Mouse (Mus musculus) neural tube, embryonic 15.5 days (tissue): ENCODE measurements at regions not wholly inside any gene's neighbourhood (a gene's known extent, or its start where the extent isn't known, plus 50 kb on each side); places are given as distances from the start of the nearest gene placed in this dataset.

Experiments used
- ATAC-seq: fragments of 200-750 bp; cut with Nextera tagmentation; 2 replicates; pipeline ENCODE4 v1.8.0; 2017; ENCODE audit warnings: mild to moderate bottlenecking, moderate TSS enrichment, moderate library complexity; ENCODE audit not compliant: low FRiP score
- H3K27ac ChIP-seq: fragments of 300-500 bp; sonication (generic); replicated peaks from 2 replicates; pipeline ENCODE4 v1.5.1; 2015; ENCODE audit warnings: mild to moderate bottlenecking, inconsistent platforms
- H3K27me3 ChIP-seq: fragments of 300-500 bp; sonication (generic); replicated peaks from 2 replicates; pipeline ENCODE4 v1.6.1; 2015; ENCODE audit warnings: inconsistent platforms
- H3K36me3 ChIP-seq: fragments of 300-500 bp; sonication (generic); 2 replicates; pipeline ENCODE4 v1.6.1; 2015; ENCODE audit warnings: inconsistent platforms
- H3K4me1 ChIP-seq: fragments of 300-500 bp; sonication (generic); 2 replicates; pipeline ENCODE4 v1.6.1; 2015; ENCODE audit warnings: inconsistent platforms
- H3K4me2 ChIP-seq: fragments of 300-500 bp; sonication (generic); 2 replicates; pipeline ENCODE4 v1.6.1; 2015; ENCODE audit warnings: inconsistent platforms, mild to moderate bottlenecking, moderate library complexity
- H3K4me3 ChIP-seq: fragments of 300-500 bp; sonication (generic); replicated peaks from 2 replicates; pipeline ENCODE4 v1.5.1; 2015; ENCODE audit warnings: mild to moderate bottlenecking, inconsistent platforms
- H3K9ac ChIP-seq: fragments of 300-500 bp; sonication (generic); replicated peaks from 2 replicates; pipeline ENCODE4 v1.6.1; 2015; ENCODE audit warnings: mild to moderate bottlenecking, inconsistent platforms
- H3K9me3 ChIP-seq: fragments of 300-500 bp; sonication (generic); replicated peaks from 2 replicates; pipeline ENCODE4 v1.6.1; 2016; ENCODE audit warnings: inconsistent platforms
- WGBS: fragments of 180-500 bp; shearing (Covaris S2); methylation state at CpG from one replicate; pipeline ENCODE4 v1.1.7; 2015; ENCODE audit warnings: mixed read lengths; 5-methylcytosine and 5-hydroxymethylcytosine counted together

GRCm38 (mm10) chr3:154513566-154513965, 82.9 kb upstream of the Cryz start:
- Histone ChIP-seq H3K27ac (no peak overlapping the region), H3K9me3 (no peaks in the 10 kb centered on the region), H3K9ac (no peak overlapping the region), H3K27me3 (no peaks in the 10 kb centered on the region), H3K4me2 (no peak overlapping the region), H3K36me3 (no peaks in the 10 kb centered on the region), H3K4me3 (no peak overlapping the region), H3K4me1 (no peaks in the 10 kb centered on the region)
- WGBS: 68% methylated on average over 4 of the region's 4 CpGs
- no peak for ATAC-seq

DNA sequence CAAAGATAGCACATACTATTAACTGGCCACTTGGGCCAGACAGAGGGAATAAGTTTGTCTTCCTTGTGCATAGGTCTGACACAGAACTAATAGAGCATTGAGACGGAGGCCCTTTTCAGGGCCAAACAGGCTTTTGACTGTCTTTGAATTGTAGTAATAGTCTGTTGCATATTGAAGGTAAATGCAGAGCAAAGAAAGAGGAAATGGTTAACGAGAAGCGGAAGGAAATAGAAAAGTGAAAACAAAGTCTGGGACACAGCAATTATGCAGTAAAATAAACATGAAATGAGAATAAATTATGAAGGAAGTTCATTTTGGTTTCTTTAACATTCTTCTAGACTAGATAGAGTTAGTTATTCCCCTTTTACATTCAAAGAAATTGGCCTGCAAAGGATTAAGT, 86.4 kb upstream of the Cryz start:
- Histone ChIP-seq H3K4me1 (no peaks in the 10 kb centered on the region), H3K27ac (no peak overlapping the region), H3K4me3 (no peak overlapping the region), H3K9me3 (no peaks in the 10 kb centered on the region), H3K9ac (no peak overlapping the region), H3K36me3 (no peaks in the 10 kb centered on the region), H3K4me2 (no peak overlapping the region), H3K27me3 (no peaks in the 10 kb centered on the region)
- 80% methylated on average over 3 of the region's 3 CpGs for WGBS
- ATAC-seq: no peak

- H3K36me3 ChIP-seq: no peaks in the 10 kb centered on the region
- no peak overlapping the region for H3K27ac ChIP-seq
- no peak overlapping the region for H3K9ac ChIP-seq
- H3K4me3 ChIP-seq: no peak overlapping the region
- WGBS: 80% methylated on average over 6 of the region's 6 CpGs
- no peaks in the 10 kb centered on the region for H3K27me3 ChIP-seq
- H3K4me1 ChIP-seq: no peaks in the 10 kb centered on the region
- H3K9me3 ChIP-seq: no peaks in the 10 kb centered on the region
- ATAC-seq: no peak
- H3K4me2 ChIP-seq: no peak overlapping the region
Measured at GRCm38 (mm10) chr3:154509394-154509793, 87.1 kb upstream of the Cryz start.

DNA sequence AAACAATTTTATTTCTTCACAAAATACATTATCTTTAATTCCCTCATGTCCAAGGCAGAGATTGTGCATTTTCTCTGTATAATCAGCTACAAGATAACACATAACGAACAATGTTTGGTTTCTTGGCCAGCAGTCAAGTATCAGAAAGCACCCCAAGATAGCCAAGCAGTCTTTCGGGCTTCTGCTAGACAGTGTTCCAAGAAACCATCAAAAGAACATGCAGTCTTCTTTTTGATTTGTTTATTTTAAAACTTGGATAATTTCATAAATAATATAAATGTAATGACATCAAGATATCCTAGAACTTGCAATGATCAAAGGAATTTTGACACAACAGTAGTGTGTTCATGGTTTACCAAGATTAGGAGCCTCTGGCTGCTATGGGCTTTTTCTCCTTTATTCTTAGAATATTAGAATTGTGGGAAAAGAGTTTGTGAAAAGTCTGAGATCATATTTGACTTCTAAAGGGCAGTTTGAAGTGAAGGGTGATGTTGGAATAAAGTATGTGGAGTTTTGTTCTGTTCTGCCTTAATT, 103.1 kb upstream of the Cryz start:
- Histone ChIP-seq H3K36me3 (no peaks in the 10 kb centered on the region), H3K9me3 (no peaks in the 10 kb centered on the region), H3K4me1 (no peaks in the 10 kb centered on the region), H3K9ac (no peak overlapping the region), H3K4me3 (no peak overlapping the region), H3K4me2 (no peak overlapping the region), H3K27ac (no peak overlapping the region), H3K27me3 (no peaks in the 10 kb centered on the region)
- WGBS: 85% methylated on average over 2 of the region's 2 CpGs
- ATAC-seq: no peak

DNA sequence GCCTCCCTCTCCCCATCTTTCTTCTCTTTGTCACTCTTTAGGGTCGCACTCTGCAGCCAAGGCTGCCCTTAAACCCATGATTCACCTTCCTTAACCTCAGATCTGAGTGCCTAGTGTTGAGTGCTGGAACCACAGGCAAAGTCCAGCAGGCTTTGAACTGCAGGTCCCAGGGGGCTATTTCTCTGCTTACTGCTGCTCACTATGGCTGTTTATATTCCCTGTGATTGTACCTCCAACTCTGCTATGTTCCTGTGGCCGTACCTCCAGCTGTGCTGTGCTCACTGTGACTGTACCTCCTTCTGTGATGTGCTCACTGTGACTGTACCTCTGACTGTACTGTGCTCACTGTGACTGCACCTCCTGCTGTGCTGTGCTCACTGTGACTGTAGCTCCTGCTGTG, 124.1 kb upstream of the Cryz start:
- no peaks in the 10 kb centered on the region for H3K36me3 ChIP-seq
- H3K27me3 ChIP-seq: no peaks in the 10 kb centered on the region
- 66% methylated on average over 2 of the region's 2 CpGs for WGBS
- no peak overlapping the region for H3K4me2 ChIP-seq
- H3K9me3 ChIP-seq: no peaks in the 10 kb centered on the region
- peaks cover 5% of the 10 kb centered on the region; the same call in 1 of the 2 replicates for H3K4me1 ChIP-seq
- H3K9ac ChIP-seq: no peak overlapping the region
- H3K27ac ChIP-seq: no peak overlapping the region
- ATAC-seq: no peak
- no peak overlapping the region for H3K4me3 ChIP-seq

GRCm38 (mm10) chr3:154467581-154468374, 128.7 kb upstream of the Cryz start:
- Histone ChIP-seq H3K36me3 (no peaks in the 10 kb centered on the region), H3K4me3 (no peak overlapping the region), H3K9me3 (no peaks in the 10 kb centered on the region), H3K27me3 (no peaks in the 10 kb centered on the region), H3K9ac (no peak overlapping the region), H3K27ac (no peak overlapping the region), H3K4me1 (peaks cover 6% of the 10 kb centered on the region; the same call in 1 of the 2 replicates), H3K4me2 (peak overlapping the region; percentile 27; the same call in 1 of the 2 replicates)
- no peak for ATAC-seq
- 12% methylated on average over 13 of the region's 13 CpGs for WGBS

GRCm38 (mm10) chr3:154458208-154458607, 127.7 kb upstream of the Lhx8 start:
- H3K27ac ChIP-seq: no peak overlapping the region
- no peaks in the 10 kb centered on the region for H3K36me3 ChIP-seq
- no peak overlapping the region for H3K4me2 ChIP-seq
- no peak overlapping the region for H3K4me3 ChIP-seq
- 80% methylated on average over 9 of the region's 9 CpGs for WGBS
- H3K4me1 ChIP-seq: no peaks in the 10 kb centered on the region
- no peaks in the 10 kb centered on the region for H3K9me3 ChIP-seq
- H3K27me3 ChIP-seq: no peaks in the 10 kb centered on the region
- ATAC-seq: no peak
- H3K9ac ChIP-seq: no peak overlapping the region

DNA sequence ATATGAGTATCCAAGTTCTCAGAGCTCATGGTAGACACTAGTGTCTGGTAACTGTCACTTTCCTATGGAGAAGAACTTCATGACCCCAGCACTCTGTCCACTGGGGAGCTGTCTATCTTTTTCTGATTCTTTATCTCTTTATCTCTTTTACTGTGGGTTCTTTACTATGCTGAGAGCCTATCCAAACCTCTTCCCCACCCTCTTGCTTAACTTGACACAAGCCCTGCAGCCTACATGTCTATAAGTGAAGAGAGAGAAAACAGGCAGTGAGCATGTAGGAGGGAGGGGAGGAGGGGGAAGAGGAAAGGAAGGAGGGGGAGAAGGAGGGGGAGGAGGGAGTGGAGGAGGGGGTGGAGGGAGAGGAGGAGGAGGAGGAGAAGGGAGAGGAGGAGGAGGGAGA, 122.6 kb upstream of the Lhx8 start:
- Histone ChIP-seq H3K4me2 (no peak overlapping the region), H3K9me3 (no peaks in the 10 kb centered on the region; the same call in 1 of the 2 replicates), H3K4me1 (no peaks in the 10 kb centered on the region), H3K9ac (no peak overlapping the region), H3K27ac (no peak overlapping the region), H3K4me3 (no peak overlapping the region), H3K27me3 (no peaks in the 10 kb centered on the region), H3K36me3 (no peaks in the 10 kb centered on the region)
- no peak for ATAC-seq

DNA sequence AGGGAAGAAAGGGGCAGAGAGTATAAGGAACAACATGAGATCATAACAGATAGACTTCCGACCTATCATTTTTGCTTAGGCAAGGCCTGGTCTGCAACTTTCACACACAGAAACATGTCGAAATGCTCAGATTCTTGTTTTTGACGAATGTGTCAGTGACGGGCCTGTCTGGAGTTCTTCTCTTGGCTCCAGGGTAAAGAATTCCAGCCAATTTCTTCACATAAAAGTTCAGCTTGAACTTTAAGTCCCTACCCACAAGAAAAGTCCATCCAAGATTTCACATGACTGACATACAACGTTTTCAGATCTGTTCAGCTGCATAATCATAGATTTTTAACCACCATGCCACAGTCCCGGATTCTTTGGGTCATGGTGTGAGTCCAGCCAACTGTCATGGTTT, 122.1 kb upstream of the Lhx8 start:
- ATAC-seq: no peak
- no peak overlapping the region for H3K4me2 ChIP-seq
- no peaks in the 10 kb centered on the region for H3K36me3 ChIP-seq
- H3K27ac ChIP-seq: no peak overlapping the region
- no peaks in the 10 kb centered on the region for H3K27me3 ChIP-seq
- no peaks in the 10 kb centered on the region; the same call in 1 of the 2 replicates for H3K9me3 ChIP-seq
- WGBS: 87% methylated on average over 6 of the region's 6 CpGs
- no peaks in the 10 kb centered on the region for H3K4me1 ChIP-seq
- H3K9ac ChIP-seq: no peak overlapping the region
- no peak overlapping the region for H3K4me3 ChIP-seq

- Histone ChIP-seq H3K27me3 (no peaks in the 10 kb centered on the region), H3K9me3 (no peaks in the 10 kb centered on the region; the same call in 1 of the 2 replicates), H3K4me3 (no peak overlapping the region), H3K4me1 (no peaks in the 10 kb centered on the region), H3K4me2 (no peak overlapping the region), H3K27ac (no peak overlapping the region), H3K36me3 (no peaks in the 10 kb centered on the region), H3K9ac (no peak overlapping the region)
- 84% methylated on average over 7 of the region's 7 CpGs for WGBS
- ATAC-seq: no peak
Measured at GRCm38 (mm10) chr3:154451169-154451568, 120.7 kb upstream of the Lhx8 start.

GRCm38 (mm10) chr3:154443351-154444075, 113.1 kb upstream of the Lhx8 start:
- Histone ChIP-seq H3K9me3 (no peaks in the 10 kb centered on the region; the same call in 1 of the 2 replicates), H3K36me3 (no peaks in the 10 kb centered on the region), H3K9ac (no peak overlapping the region), H3K27me3 (no peaks in the 10 kb centered on the region), H3K27ac (no peak overlapping the region), H3K4me1 (no peaks in the 10 kb centered on the region), H3K4me3 (no peak overlapping the region), H3K4me2 (no peak overlapping the region)
- no peak for ATAC-seq
- 90% methylated on average over 10 of the region's 10 CpGs for WGBS

- no peaks in the 10 kb centered on the region for H3K9me3 ChIP-seq
- H3K27me3 ChIP-seq: no peaks in the 10 kb centered on the region
- no peaks in the 10 kb centered on the region for H3K4me1 ChIP-seq
- no peak overlapping the region for H3K9ac ChIP-seq
- no peak overlapping the region for H3K4me2 ChIP-seq
- H3K4me3 ChIP-seq: no peak overlapping the region
- ATAC-seq: no peak
- H3K36me3 ChIP-seq: no peaks in the 10 kb centered on the region
- no peak overlapping the region for H3K27ac ChIP-seq
Measured at GRCm38 (mm10) chr3:154441454-154441853, 111.0 kb upstream of the Lhx8 start.
